Mouse (Mus musculus): ENCODE results near the gene Hmga1. TPM values are rescaled to one million over a fixed set of nuclear protein-coding genes. Genes with fewer than 3 reads are reported as not detected.

Hmga1 gene
- polyA plus RNA-seq, 1 experiment from 2014 or later: 113 TPM

GRCm38 (mm10) chr17:27561809-27562526 is 5.7 kb downstream of the Hmga1 start:
- no peak for ATAC-seq (ENCODE audit: insufficient number of reproducible peaks, insufficient read depth, low FRiP score, low read depth)
- Histone ChIP-seq H3K27me3 (ENCODE audit: control insufficient read depth, insufficient read depth, low read length) (no peaks in the 10 kb centered on the region), H3K4me3 (ENCODE audit: control insufficient read depth in 1 of 2, insufficient read depth in 1 of 2, low read depth in 1 of 2, low read length in 2 of 2) (no peak overlapping the region), H3K36me3 (ENCODE audit: control insufficient read depth, insufficient read depth, low read length) (peaks cover 11% of the 10 kb centered on the region), H3K4me2 (ENCODE audit: low read length) (no peak overlapping the region), H3K9me3 (ENCODE audit: control insufficient read depth, low read length) (no peaks in the 10 kb centered on the region), H3K27ac (replicated peaks in 1 of 2; ENCODE audit: control insufficient read depth in 1 of 2, insufficient read depth in 1 of 2, low read depth in 2 of 2, low read length in 2 of 2) (no peak overlapping the region), H3K9ac (ENCODE audit: low read length) (no peak overlapping the region), H3K4me1 (ENCODE audit: control insufficient read depth in 2 of 2, insufficient read depth in 2 of 2, low read length in 2 of 2) (peaks cover 23 to 36% of the 10 kb centered on the region in 2 experiments)
- WGBS: 53% methylated on average over 10 of the region's 11 CpGs

GRCm38 (mm10) chr17:27563771-27564244 is 7.5 kb downstream of the Hmga1 start:
- 62% methylated on average over 7 of the region's 7 CpGs for WGBS
- no peak overlapping the region for H3K27ac ChIP-seq (replicated peaks in 1 of 2; ENCODE audit: control insufficient read depth in 1 of 2, insufficient read depth in 1 of 2, low read depth in 2 of 2, low read length in 2 of 2)
- H3K4me3 ChIP-seq (ENCODE audit: control insufficient read depth in 1 of 2, insufficient read depth in 1 of 2, low read depth in 1 of 2, low read length in 2 of 2): no peak overlapping the region
- H3K36me3 ChIP-seq (ENCODE audit: control insufficient read depth, insufficient read depth, low read length): peaks cover 11% of the 10 kb centered on the region
- H3K9me3 ChIP-seq (ENCODE audit: control insufficient read depth, low read length): no peaks in the 10 kb centered on the region
- ATAC-seq (ENCODE audit: insufficient number of reproducible peaks, insufficient read depth, low FRiP score, low read depth): no peak
- H3K4me2 ChIP-seq (ENCODE audit: low read length): no peak overlapping the region
- H3K27me3 ChIP-seq (ENCODE audit: control insufficient read depth, insufficient read depth, low read length): no peaks in the 10 kb centered on the region
- peaks cover 15 to 25% of the 10 kb centered on the region in 2 experiments for H3K4me1 ChIP-seq (ENCODE audit: control insufficient read depth in 2 of 2, insufficient read depth in 2 of 2, low read length in 2 of 2)
- H3K9ac ChIP-seq (ENCODE audit: low read length): no peak overlapping the region

DNA sequence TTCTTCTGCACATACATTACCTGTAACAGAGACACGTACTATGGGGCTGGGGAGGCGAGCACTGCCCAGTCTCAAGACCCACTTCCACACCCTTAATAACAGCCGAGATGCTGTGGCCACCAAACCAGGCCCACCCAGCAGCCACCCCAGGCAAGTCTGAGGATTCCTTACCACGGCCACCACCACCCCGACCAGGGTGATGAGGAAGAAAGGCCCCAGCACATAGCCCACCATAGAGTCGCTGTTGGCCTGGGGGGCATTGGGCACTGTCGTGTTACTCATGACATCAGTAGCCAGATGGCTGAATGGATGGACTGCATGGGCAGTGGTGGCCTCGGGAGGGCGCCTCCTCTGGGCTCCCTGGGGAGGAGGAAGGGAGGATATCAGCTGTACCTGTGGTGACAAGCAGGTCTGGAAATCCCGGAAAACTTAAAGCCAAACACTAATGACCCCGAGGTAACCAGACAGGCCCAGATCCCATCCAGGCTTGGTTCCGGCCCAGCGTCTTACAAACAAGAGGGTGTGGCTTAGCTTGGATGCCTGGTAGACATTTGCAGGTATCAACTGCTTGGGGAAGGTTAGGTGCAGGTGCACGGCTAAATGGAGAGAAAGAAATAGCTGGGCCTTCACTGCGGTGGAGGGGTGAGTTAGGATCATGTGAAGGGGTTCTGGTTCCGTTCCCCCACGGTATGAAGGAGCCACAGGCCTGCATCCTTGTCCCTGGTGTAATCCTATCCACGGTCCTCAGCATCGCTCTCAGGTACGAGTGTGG is 8.3 kb downstream of the Hmga1 start:
- H3K9me3 ChIP-seq (ENCODE audit: control insufficient read depth, low read length): no peaks in the 10 kb centered on the region
- 0 out of 4 replicates have a peak overlapping the region, but pooled peaks of 1 of the 2 experiments have one; percentile 33 for H3K27ac ChIP-seq (replicated peaks in 1 of 2; ENCODE audit: control insufficient read depth in 1 of 2, insufficient read depth in 1 of 2, low read depth in 2 of 2, low read length in 2 of 2)
- ATAC-seq (ENCODE audit: insufficient number of reproducible peaks, insufficient read depth, low FRiP score, low read depth): no peak
- H3K4me2 ChIP-seq (ENCODE audit: low read length): peak overlapping the region; percentile 99
- peak overlapping the region; percentile 54 to 57 for H3K4me3 ChIP-seq (ENCODE audit: control insufficient read depth in 1 of 2, insufficient read depth in 1 of 2, low read depth in 1 of 2, low read length in 2 of 2)
- H3K4me1 ChIP-seq (ENCODE audit: control insufficient read depth in 2 of 2, insufficient read depth in 2 of 2, low read length in 2 of 2): peaks cover 12 to 22% of the 10 kb centered on the region in 2 experiments
- 15% methylated on average over 20 of the region's 20 CpGs for WGBS
- H3K36me3 ChIP-seq (ENCODE audit: control insufficient read depth, insufficient read depth, low read length): peaks cover 11% of the 10 kb centered on the region
- no peaks in the 10 kb centered on the region for H3K27me3 ChIP-seq (ENCODE audit: control insufficient read depth, insufficient read depth, low read length)
- H3K9ac ChIP-seq (ENCODE audit: low read length): peak overlapping the region; percentile 76

DNA sequence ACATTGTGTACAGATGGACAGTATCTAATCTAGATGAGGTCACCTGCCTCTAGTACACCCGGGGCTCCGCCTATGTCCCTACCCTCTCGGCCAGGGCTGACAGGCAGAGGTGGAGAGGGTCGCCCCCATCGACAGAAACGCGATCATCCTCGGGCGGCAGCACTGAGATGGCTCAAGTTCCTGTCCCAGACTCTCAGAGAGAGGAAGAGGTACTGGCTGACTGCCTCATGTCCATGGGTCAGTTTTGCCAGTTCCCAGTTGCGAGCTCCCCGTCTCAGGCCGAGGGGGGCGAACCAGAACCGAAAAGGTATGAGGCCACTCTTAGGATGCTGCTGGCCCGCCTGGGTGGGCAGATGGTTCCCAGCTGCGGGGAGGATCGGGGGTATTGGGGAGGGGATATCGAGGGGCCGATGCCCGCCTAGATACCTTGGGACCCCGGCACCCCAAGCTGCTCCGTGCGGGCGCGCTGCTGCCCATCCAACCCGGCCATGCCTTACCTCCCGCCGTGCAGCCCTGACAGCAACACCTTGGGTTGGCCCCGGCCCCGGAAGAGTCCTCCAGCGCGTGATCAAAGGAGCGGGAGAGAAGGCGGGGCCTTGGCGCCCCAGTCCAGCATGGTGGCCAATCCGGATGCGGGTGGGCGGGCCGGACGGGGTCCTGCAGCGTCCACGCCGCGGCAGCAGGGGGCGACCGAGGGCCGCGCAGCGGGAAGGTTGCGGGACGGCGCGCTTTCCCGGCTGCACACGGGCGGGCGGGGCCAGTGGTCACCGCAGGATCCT is 9.1 kb downstream of the Hmga1 start, which contains the start of gene AI413582:
AI413582 (minus strand) TSS at position 594 of the 779 bp plus-strand sequence.
- H3K4me3 ChIP-seq (ENCODE audit: control insufficient read depth in 1 of 2, insufficient read depth in 1 of 2, low read depth in 1 of 2, low read length in 2 of 2): peak within 1 kb of the TSS; percentile 54 to 60
- peak within 1 kb of the TSS; percentile 76 for H3K9ac ChIP-seq (ENCODE audit: low read length)
- ATAC-seq (ENCODE audit: insufficient number of reproducible peaks, insufficient read depth, low FRiP score, low read depth): peak; percentile 87
- no peaks in the 10 kb centered on the region for H3K9me3 ChIP-seq (ENCODE audit: control insufficient read depth, low read length)
- no peaks in the 10 kb centered on the region for H3K27me3 ChIP-seq (ENCODE audit: control insufficient read depth, insufficient read depth, low read length)
- H3K4me2 ChIP-seq (ENCODE audit: low read length): peak within 1 kb of the TSS; percentile 99
- H3K36me3 ChIP-seq (ENCODE audit: control insufficient read depth, insufficient read depth, low read length): peaks cover 11% of the 10 kb centered on the region
- H3K4me1 ChIP-seq (ENCODE audit: control insufficient read depth in 2 of 2, insufficient read depth in 2 of 2, low read length in 2 of 2): peaks cover 12 to 22% of the 10 kb centered on the region in 2 experiments
- peak within 1 kb of the TSS in 1 of 2 experiments; percentile 33; a peak in 1 of 4 replicates for H3K27ac ChIP-seq (replicated peaks in 1 of 2; ENCODE audit: control insufficient read depth in 1 of 2, insufficient read depth in 1 of 2, low read depth in 2 of 2, low read length in 2 of 2)
- WGBS: under 1% methylated on average over 58 of the region's 58 CpGs

GRCm38 (mm10) chr17:27565942-27566267 is 9.6 kb downstream of the Hmga1 start:
- Histone ChIP-seq H3K36me3 (ENCODE audit: control insufficient read depth, insufficient read depth, low read length) (peaks cover 8% of the 10 kb centered on the region), H3K9ac (ENCODE audit: low read length) (peak overlapping the region; percentile 76), H3K4me3 (ENCODE audit: control insufficient read depth in 1 of 2, insufficient read depth in 1 of 2, low read depth in 1 of 2, low read length in 2 of 2) (peak overlapping the region; percentile 54 to 60), H3K4me2 (ENCODE audit: low read length) (peak overlapping the region; percentile 99), H3K27me3 (ENCODE audit: control insufficient read depth, insufficient read depth, low read length) (no peaks in the 10 kb centered on the region), H3K4me1 (ENCODE audit: control insufficient read depth in 2 of 2, insufficient read depth in 2 of 2, low read length in 2 of 2) (peaks cover 12 to 22% of the 10 kb centered on the region in 2 experiments), H3K27ac (replicated peaks in 1 of 2; ENCODE audit: control insufficient read depth in 1 of 2, insufficient read depth in 1 of 2, low read depth in 2 of 2, low read length in 2 of 2) (no peak overlapping the region), H3K9me3 (ENCODE audit: control insufficient read depth, low read length) (no peaks in the 10 kb centered on the region)
- 0% methylated on average over 13 of the region's 13 CpGs for WGBS
- 0 out of 2 replicates have a peak, but pooled peaks have one; percentile 1 for ATAC-seq (ENCODE audit: insufficient number of reproducible peaks, insufficient read depth, low FRiP score, low read depth)

GRCm38 (mm10) chr17:27568228-27568627 is 11.9 kb downstream of the Hmga1 start:
- Histone ChIP-seq H3K27me3 (ENCODE audit: control insufficient read depth, insufficient read depth, low read length) (no peaks in the 10 kb centered on the region), H3K27ac (replicated peaks in 1 of 2; ENCODE audit: control insufficient read depth in 1 of 2, insufficient read depth in 1 of 2, low read depth in 2 of 2, low read length in 2 of 2) (no peak overlapping the region), H3K4me3 (ENCODE audit: control insufficient read depth in 1 of 2, insufficient read depth in 1 of 2, low read depth in 1 of 2, low read length in 2 of 2) (no peak overlapping the region), H3K9ac (ENCODE audit: low read length) (no peak overlapping the region), H3K9me3 (ENCODE audit: control insufficient read depth, low read length) (no peaks in the 10 kb centered on the region), H3K4me2 (ENCODE audit: low read length) (no peak overlapping the region), H3K4me1 (ENCODE audit: control insufficient read depth in 2 of 2, insufficient read depth in 2 of 2, low read length in 2 of 2) (peaks cover 9 to 17% of the 10 kb centered on the region in 2 experiments), H3K36me3 (ENCODE audit: control insufficient read depth, insufficient read depth, low read length) (no peaks in the 10 kb centered on the region)
- ATAC-seq (ENCODE audit: insufficient number of reproducible peaks, insufficient read depth, low FRiP score, low read depth): no peak
- WGBS: 83% methylated on average over 5 of the region's 5 CpGs

DNA sequence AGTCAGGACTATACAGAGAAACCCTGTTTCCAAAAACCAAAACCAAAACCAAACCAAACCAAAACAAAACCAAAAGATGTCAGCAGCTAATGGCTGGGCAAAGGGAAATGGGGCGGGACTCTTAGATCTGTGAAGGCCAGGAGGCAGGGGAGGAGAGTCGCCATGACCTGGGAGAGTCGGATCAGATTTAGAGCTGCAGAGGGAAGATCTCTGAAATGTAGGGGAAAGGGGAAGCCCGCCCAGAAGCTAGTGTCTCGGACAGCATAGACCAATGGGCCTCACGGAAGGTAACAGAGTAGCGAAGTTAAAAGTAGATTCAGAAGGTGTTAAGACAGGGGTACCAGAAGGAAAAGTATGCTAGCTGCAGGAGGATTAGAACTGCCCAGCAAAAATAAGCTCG is 15.0 kb downstream of the Hmga1 start:
- Histone ChIP-seq H3K9me3 (ENCODE audit: control insufficient read depth, low read length) (no peaks in the 10 kb centered on the region), H3K9ac (ENCODE audit: low read length) (no peak overlapping the region), H3K27me3 (ENCODE audit: control insufficient read depth, insufficient read depth, low read length) (no peaks in the 10 kb centered on the region), H3K36me3 (ENCODE audit: control insufficient read depth, insufficient read depth, low read length) (peaks cover 13% of the 10 kb centered on the region), H3K4me1 (ENCODE audit: control insufficient read depth in 2 of 2, insufficient read depth in 2 of 2, low read length in 2 of 2) (peaks cover 3% of the 10 kb centered on the region in 2 experiments; a peak in 3 of 4 replicates), H3K4me2 (ENCODE audit: low read length) (no peak overlapping the region), H3K27ac (replicated peaks in 1 of 2; ENCODE audit: control insufficient read depth in 1 of 2, insufficient read depth in 1 of 2, low read depth in 2 of 2, low read length in 2 of 2) (no peak overlapping the region), H3K4me3 (ENCODE audit: control insufficient read depth in 1 of 2, insufficient read depth in 1 of 2, low read depth in 1 of 2, low read length in 2 of 2) (no peak overlapping the region)
- no peak for ATAC-seq (ENCODE audit: insufficient number of reproducible peaks, insufficient read depth, low FRiP score, low read depth)
- WGBS: 68% methylated on average over 8 of the region's 8 CpGs

Data from heart, embryonic 14.5 days (tissue).